Mouse (Mus musculus): ENCODE measurements at regions not wholly inside any gene's neighbourhood (a gene's known extent, or its start where the extent isn't known, plus 50 kb on each side); places are given as distances from the start of the nearest gene placed in this dataset.

- DNase-seq (ENCODE audit: low spot score in 2 of 2) = no peak
- intact Hi-C loops (cut with DNase I) = no loop called here
These were observed 53.9 kb upstream of the Cdkn3 start for GRCm38 (mm10) chr14:46706462-46706861.

GRCm38 (mm10) chr14:46704316-46704751 is 56.0 kb upstream of the Cdkn3 start:
- intact Hi-C loops (cut with DNase I) = no loop called here
- no peak for DNase-seq (ENCODE audit: low spot score in 2 of 2)

- intact Hi-C loops (cut with DNase I) = no loop called here
- DNase-seq (ENCODE audit: low spot score in 2 of 2) = no peak
These were observed 57.5 kb upstream of the Cdkn3 start for GRCm38 (mm10) chr14:46702669-46703435.

- intact Hi-C loops (cut with DNase I) = no loop called here
- no peak for DNase-seq (ENCODE audit: low spot score in 2 of 2)
These were observed 67.8 kb upstream of the Cdkn3 start for GRCm38 (mm10) chr14:46692571-46692970.

GRCm38 (mm10) chr14:46692067-46692466 is 68.3 kb upstream of the Cdkn3 start:
- intact Hi-C loops (cut with DNase I) = no loop called here
- DNase-seq (ENCODE audit: low spot score in 2 of 2) = no peak

- DNase-seq (ENCODE audit: low spot score in 2 of 2) = no peak
- intact Hi-C loops (cut with DNase I) = no loop called here
These were observed 77.6 kb upstream of the Cdkn3 start for GRCm38 (mm10) chr14:46682728-46683127.

- intact Hi-C loops (cut with DNase I) = no loop called here
- no peak for DNase-seq (ENCODE audit: low spot score in 2 of 2)
These were observed 81.4 kb upstream of the Cdkn3 start for GRCm38 (mm10) chr14:46678935-46679334.

GRCm38 (mm10) chr14:46671482-46672225 is 88.7 kb upstream of the Cdkn3 start:
- no peak for DNase-seq (ENCODE audit: low spot score in 2 of 2)
- intact Hi-C loops (cut with DNase I) = no loop called here

GRCm38 (mm10) chr14:46671062-46671461 is 89.3 kb upstream of the Cdkn3 start:
- DNase-seq (ENCODE audit: low spot score in 2 of 2) = no peak
- intact Hi-C loops (cut with DNase I) = no loop called here

- intact Hi-C loops (cut with DNase I) = no loop called here
- DNase-seq (ENCODE audit: low spot score in 2 of 2) = no peak
These were observed 89.9 kb upstream of the Cdkn3 start for GRCm38 (mm10) chr14:46670221-46671046.

GRCm38 (mm10) chr14:46668275-46668674 is 92.1 kb upstream of the Cdkn3 start:
- DNase-seq (ENCODE audit: low spot score in 2 of 2) = no peak
- intact Hi-C loops (cut with DNase I) = no loop called here

GRCm38 (mm10) chr14:46664305-46664704 is 96.0 kb upstream of the Cdkn3 start:
- DNase-seq (ENCODE audit: low spot score in 2 of 2) = no peak
- intact Hi-C loops (cut with DNase I) = no loop called here

GRCm38 (mm10) chr14:46663529-46663928 is 96.8 kb upstream of the Cdkn3 start:
- intact Hi-C loops (cut with DNase I) = no loop called here
- no peak for DNase-seq (ENCODE audit: low spot score in 2 of 2)

GRCm38 (mm10) chr14:46661792-46662545 is 98.4 kb upstream of the Cdkn3 start:
- no peak for DNase-seq (ENCODE audit: low spot score in 2 of 2)
- intact Hi-C loops (cut with DNase I) = no loop called here

GRCm38 (mm10) chr14:46661118-46661791 is 99.1 kb upstream of the Cdkn3 start:
- intact Hi-C loops (cut with DNase I) = no loop called here
- DNase-seq (ENCODE audit: low spot score in 2 of 2) = peak; percentile 23

GRCm38 (mm10) chr14:46659365-46659764 is 101.0 kb upstream of the Cdkn3 start:
- intact Hi-C loops (cut with DNase I) = no loop called here
- DNase-seq (ENCODE audit: low spot score in 2 of 2) = no peak

GRCm38 (mm10) chr14:46656249-46656648 is 104.1 kb upstream of the Cdkn3 start:
- intact Hi-C loops (cut with DNase I) = no loop called here
- no peak for DNase-seq (ENCODE audit: low spot score in 2 of 2)

- intact Hi-C loops (cut with DNase I) = no loop called here
- peak in 1 of 2 experiments; percentile 12 for DNase-seq (ENCODE audit: low spot score in 2 of 2)
These were observed 112.9 kb upstream of the Cdkn3 start for GRCm38 (mm10) chr14:46647319-46647974.

Data from left cerebral cortex, postnatal 25 days (tissue).